Mouse (Mus musculus): ENCODE measurements around the gene Prdm11. TPM values are rescaled to one million over a fixed set of nuclear protein-coding genes. Genes with fewer than 3 reads are reported as not detected.
A peak's percentile ranks its signal among the peaks of the same experiment; 100 is the strongest.

Gene Prdm11
- polyA plus RNA-seq, 1 experiment from 2014 or later: 4.6 TPM

DNA sequence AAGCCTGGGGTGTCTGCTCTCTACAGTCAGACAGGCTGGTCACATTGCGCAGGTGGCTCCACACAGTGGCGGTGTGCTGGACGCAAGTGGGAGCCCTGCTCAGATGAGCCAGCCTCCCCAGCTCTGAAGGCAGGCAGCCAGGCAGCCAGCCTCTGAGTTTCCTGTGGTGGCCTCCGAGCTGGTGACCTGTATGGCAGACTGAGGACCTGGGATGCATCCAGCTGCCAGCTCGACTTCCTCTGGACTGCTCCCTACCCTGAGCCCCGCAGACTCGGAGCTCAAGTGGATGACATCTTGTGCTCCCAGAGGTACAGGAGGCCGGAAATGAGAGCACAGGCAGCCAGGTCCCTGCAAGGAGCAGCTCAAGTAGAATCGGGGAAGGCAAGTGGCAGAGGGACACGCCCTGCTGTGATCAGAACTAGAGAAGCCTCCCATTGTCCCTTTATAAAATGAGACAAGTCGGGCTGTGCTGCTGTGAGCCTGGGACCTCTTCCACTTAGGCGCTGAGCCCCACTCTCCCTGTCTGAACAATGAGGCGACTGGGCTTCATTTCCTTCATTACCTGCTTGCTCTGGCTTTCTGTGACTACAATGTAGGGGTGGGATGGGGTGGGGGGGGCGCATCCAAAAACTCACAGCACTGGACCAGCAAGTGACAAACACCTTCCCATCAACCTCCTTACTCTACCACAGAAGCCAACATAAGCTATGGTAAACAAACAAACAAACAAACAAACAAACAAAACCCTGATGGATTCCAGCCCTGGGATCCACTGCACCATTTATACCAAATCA is 16.5 kb downstream of the Prdm11 start:
- H3K36me3 ChIP-seq (ENCODE audit: control insufficient read depth, insufficient read depth, low read length): no peaks in the 10 kb centered on the region
- no peaks in the 10 kb centered on the region for H3K9me3 ChIP-seq (ENCODE audit: control insufficient read depth, low read length)
- no peak overlapping the region for H3K4me2 ChIP-seq (ENCODE audit: low read depth, low read length)
- 35% methylated on average over 14 of the region's 14 CpGs for WGBS
- H3K27me3 ChIP-seq (replicated peaks; ENCODE audit: control insufficient read depth, insufficient read depth, low read length): no peaks in the 10 kb centered on the region
- no peak overlapping the region for H3K9ac ChIP-seq (ENCODE audit: low read depth, low read length)
- H3K4me1 ChIP-seq (ENCODE audit: control insufficient read depth, insufficient read depth, low read length): peaks cover 17% of the 10 kb centered on the region; the same call in 1 of the 2 replicates
- DNase-seq (ENCODE audit: low spot score) (peak; percentile 30), ATAC-seq (ENCODE audit: low read depth) (peak; percentile 28; the same call in 1 of the 2 replicates)
- peak overlapping the region; percentile 1; the same call in 1 of the 2 replicates for H3K27ac ChIP-seq (replicated peaks; ENCODE audit: low read depth, low read length)
- no peak overlapping the region for H3K4me3 ChIP-seq (ENCODE audit: low read depth, low read length)

DNA sequence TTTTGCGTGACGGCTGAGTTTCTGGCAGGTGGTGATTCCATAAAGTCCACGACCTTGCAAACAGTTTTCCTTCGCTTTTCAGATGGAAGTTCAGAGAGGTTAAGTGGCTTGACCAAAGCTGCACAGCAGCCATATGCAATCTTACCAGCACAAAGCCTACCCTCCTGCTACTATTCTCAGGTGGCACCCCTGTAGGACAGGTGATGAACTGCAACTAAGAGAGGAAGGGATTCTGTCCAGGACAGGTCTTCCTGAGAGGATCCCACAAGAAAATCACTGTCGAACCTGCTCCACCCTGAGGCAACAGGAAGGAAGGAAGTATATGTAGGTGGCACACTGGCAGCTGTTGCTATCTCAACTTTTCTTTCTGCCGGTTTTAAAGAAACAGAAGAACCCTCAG is 17.1 kb downstream of the Prdm11 start:
- Histone ChIP-seq H3K27ac (replicated peaks; ENCODE audit: low read depth, low read length) (peak overlapping the region; percentile 1; the same call in 1 of the 2 replicates), H3K9ac (ENCODE audit: low read depth, low read length) (no peak overlapping the region), H3K9me3 (ENCODE audit: control insufficient read depth, low read length) (no peaks in the 10 kb centered on the region), H3K4me1 (ENCODE audit: control insufficient read depth, insufficient read depth, low read length) (peaks cover 17% of the 10 kb centered on the region; the same call in 1 of the 2 replicates), H3K36me3 (ENCODE audit: control insufficient read depth, insufficient read depth, low read length) (0 out of 2 replicates have a peak, but pooled peaks cover under 1% of the 10 kb centered on the region), H3K27me3 (replicated peaks; ENCODE audit: control insufficient read depth, insufficient read depth, low read length) (no peaks in the 10 kb centered on the region), H3K4me3 (ENCODE audit: low read depth, low read length) (no peak overlapping the region), H3K4me2 (ENCODE audit: low read depth, low read length) (no peak overlapping the region)
- DNase-seq (ENCODE audit: low spot score): no peak
- no peak for ATAC-seq (ENCODE audit: low read depth)
- 59% methylated on average over 6 of the region's 6 CpGs for WGBS

DNA sequence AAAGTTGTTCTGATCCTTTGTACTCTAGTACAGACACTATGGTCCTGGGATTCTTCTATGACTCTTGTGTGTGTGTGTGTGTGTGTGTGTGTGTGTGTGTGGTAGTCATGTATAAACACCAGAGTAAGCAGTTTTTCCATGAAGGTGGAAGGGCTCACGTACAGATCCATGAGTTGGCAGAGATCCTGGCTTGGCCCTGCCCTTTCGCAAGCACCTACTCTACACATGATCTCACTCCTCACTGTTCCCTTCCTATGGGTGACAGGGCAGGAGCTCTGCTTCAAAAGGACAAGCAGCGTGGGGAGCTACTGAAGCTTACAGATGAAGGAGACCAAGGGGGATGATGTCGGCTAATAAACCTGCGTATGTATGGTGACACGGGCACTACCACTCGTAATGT is 18.3 kb downstream of the Prdm11 start:
- DNase-seq (ENCODE audit: low spot score) (no peak), ATAC-seq (ENCODE audit: low read depth) (no peak)
- Histone ChIP-seq H3K4me2 (ENCODE audit: low read depth, low read length) (no peak overlapping the region), H3K27me3 (replicated peaks; ENCODE audit: control insufficient read depth, insufficient read depth, low read length) (no peaks in the 10 kb centered on the region), H3K4me1 (ENCODE audit: control insufficient read depth, insufficient read depth, low read length) (peaks cover 17% of the 10 kb centered on the region; the same call in 1 of the 2 replicates), H3K9me3 (ENCODE audit: control insufficient read depth, low read length) (peaks cover 10% of the 10 kb centered on the region; the same call in 1 of the 2 replicates), H3K9ac (ENCODE audit: low read depth, low read length) (no peak overlapping the region), H3K4me3 (ENCODE audit: low read depth, low read length) (no peak overlapping the region), H3K27ac (replicated peaks; ENCODE audit: low read depth, low read length) (no peak overlapping the region), H3K36me3 (ENCODE audit: control insufficient read depth, insufficient read depth, low read length) (peaks cover 12% of the 10 kb centered on the region; the same call in 1 of the 2 replicates)
- 90% methylated on average over 7 of the region's 7 CpGs for WGBS

DNA sequence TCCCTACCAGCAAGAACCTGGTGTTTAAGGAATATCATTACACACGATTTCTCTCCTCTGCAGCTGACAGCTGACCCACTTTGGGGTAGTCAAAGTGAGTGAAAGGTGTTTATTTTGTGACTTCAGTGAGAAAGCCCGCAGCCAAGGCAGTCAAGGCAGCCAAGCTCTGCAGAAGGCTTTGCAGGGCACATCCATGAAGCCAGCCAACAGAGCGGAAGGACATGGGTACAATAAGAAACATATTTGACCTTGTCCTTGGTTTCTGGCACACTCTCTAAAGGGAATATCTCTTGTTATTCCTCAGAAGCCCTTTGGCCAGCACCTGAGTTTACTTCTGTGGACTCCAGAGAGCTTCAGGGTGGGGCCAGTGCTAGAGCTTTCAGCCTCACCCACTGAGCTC is 21.5 kb downstream of the Prdm11 start:
- DNase-seq (ENCODE audit: low spot score) (no peak), ATAC-seq (ENCODE audit: low read depth) (no peak)
- 68% methylated on average over 3 of the region's 3 CpGs for WGBS
- peaks cover 16% of the 10 kb centered on the region; the same call in 1 of the 2 replicates for H3K36me3 ChIP-seq (ENCODE audit: control insufficient read depth, insufficient read depth, low read length)
- H3K4me2 ChIP-seq (ENCODE audit: low read depth, low read length): no peak overlapping the region
- 0 out of 2 replicates have a peak, but pooled peaks cover 5% of the 10 kb centered on the region for H3K4me1 ChIP-seq (ENCODE audit: control insufficient read depth, insufficient read depth, low read length)
- H3K27ac ChIP-seq (replicated peaks; ENCODE audit: low read depth, low read length): no peak overlapping the region
- no peak overlapping the region for H3K9ac ChIP-seq (ENCODE audit: low read depth, low read length)
- no peaks in the 10 kb centered on the region for H3K27me3 ChIP-seq (replicated peaks; ENCODE audit: control insufficient read depth, insufficient read depth, low read length)
- H3K9me3 ChIP-seq (ENCODE audit: control insufficient read depth, low read length): peaks cover 15% of the 10 kb centered on the region; the same call in 1 of the 2 replicates
- no peak overlapping the region for H3K4me3 ChIP-seq (ENCODE audit: low read depth, low read length)

DNA sequence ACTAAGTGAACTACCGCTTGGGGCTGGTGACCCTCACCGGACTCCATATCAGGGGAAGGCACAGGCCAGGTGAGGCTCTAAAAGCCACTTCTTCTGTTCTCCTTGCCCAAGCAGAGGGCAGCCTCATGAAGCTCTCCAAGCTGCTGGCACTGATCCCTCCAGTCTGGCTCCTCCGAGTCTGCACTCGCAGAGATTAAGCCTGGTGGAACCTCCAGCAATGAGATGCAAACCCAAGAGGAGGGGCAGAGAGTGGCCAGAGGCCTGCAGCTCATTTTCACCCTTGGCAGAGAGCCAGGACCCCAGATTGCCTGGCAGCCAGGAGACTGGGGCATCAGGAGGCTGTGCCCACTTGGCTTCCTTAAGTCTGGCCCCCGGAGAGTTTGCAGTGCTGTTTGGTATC is 27.1 kb downstream of the Prdm11 start:
- peaks cover 16% of the 10 kb centered on the region; the same call in 1 of the 2 replicates for H3K36me3 ChIP-seq (ENCODE audit: control insufficient read depth, insufficient read depth, low read length)
- ATAC-seq (ENCODE audit: low read depth) (no peak), DNase-seq (ENCODE audit: low spot score) (peak; percentile 63)
- no peak overlapping the region for H3K27ac ChIP-seq (replicated peaks; ENCODE audit: low read depth, low read length)
- H3K4me1 ChIP-seq (ENCODE audit: control insufficient read depth, insufficient read depth, low read length): peaks cover 38% of the 10 kb centered on the region
- H3K9ac ChIP-seq (ENCODE audit: low read depth, low read length): no peak overlapping the region
- no peak overlapping the region for H3K4me2 ChIP-seq (ENCODE audit: low read depth, low read length)
- H3K27me3 ChIP-seq (replicated peaks; ENCODE audit: control insufficient read depth, insufficient read depth, low read length): no peaks in the 10 kb centered on the region
- WGBS: 66% methylated on average over 5 of the region's 5 CpGs
- H3K4me3 ChIP-seq (ENCODE audit: low read depth, low read length): no peak overlapping the region
- H3K9me3 ChIP-seq (ENCODE audit: control insufficient read depth, low read length): peaks cover 15% of the 10 kb centered on the region; the same call in 1 of the 2 replicates

DNA sequence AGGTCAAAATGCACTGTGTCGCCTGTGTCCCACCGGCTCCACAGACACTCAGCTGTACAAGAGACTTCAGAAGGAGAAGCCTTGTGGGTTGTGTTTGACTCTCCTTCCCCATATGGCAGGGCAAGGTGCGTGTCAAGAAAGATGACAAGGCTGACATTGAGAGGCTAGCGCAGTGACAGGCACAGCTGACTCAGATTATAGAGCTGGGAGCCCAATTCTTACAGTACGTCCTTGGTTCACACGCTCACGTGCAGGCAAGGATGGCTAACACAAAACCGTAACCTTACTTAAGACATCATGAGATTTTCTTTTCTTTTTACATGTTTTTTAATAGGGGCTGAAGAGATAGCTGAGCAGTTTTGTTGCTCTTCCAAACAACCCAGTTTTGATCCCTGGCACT is 28.8 kb downstream of the Prdm11 start:
- Histone ChIP-seq H3K4me2 (ENCODE audit: low read depth, low read length) (no peak overlapping the region), H3K9ac (ENCODE audit: low read depth, low read length) (no peak overlapping the region), H3K4me1 (ENCODE audit: control insufficient read depth, insufficient read depth, low read length) (peaks cover 44% of the 10 kb centered on the region), H3K27me3 (replicated peaks; ENCODE audit: control insufficient read depth, insufficient read depth, low read length) (no peaks in the 10 kb centered on the region), H3K9me3 (ENCODE audit: control insufficient read depth, low read length) (no peaks in the 10 kb centered on the region), H3K36me3 (ENCODE audit: control insufficient read depth, insufficient read depth, low read length) (peaks cover 7% of the 10 kb centered on the region; the same call in 1 of the 2 replicates), H3K4me3 (ENCODE audit: low read depth, low read length) (no peak overlapping the region), H3K27ac (replicated peaks; ENCODE audit: low read depth, low read length) (no peak overlapping the region)
- no peak for ATAC-seq (ENCODE audit: low read depth)
- DNase-seq (ENCODE audit: low spot score): no peak
- WGBS: 89% methylated on average over 8 of the region's 8 CpGs

DNA sequence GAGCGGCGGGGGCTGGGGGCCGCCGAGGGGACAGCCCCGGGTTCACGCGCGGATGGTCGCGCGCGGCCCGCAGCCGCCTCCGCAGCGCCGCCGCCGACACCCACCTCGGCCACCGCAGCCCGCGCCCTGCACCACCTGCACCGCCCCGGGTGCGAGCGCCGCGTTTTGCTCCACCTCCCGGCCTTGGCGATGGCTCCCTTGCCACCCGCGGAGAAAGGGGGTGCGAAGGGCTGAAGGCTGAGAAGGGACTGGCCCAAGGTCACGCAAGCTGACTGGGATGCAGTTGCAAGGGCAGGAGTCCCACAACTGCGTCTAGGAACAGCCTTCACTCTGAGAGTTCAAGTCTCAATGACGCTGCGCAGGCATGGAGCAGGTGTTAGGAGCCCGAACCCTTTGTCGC is 30.9 kb downstream of the Prdm11 start:
- H3K9me3 ChIP-seq (ENCODE audit: control insufficient read depth, low read length): no peaks in the 10 kb centered on the region
- no peaks in the 10 kb centered on the region for H3K27me3 ChIP-seq (replicated peaks; ENCODE audit: control insufficient read depth, insufficient read depth, low read length)
- 4% methylated on average over 23 of the region's 40 CpGs for WGBS
- peak overlapping the region; percentile 92 for H3K4me2 ChIP-seq (ENCODE audit: low read depth, low read length)
- peaks cover 44% of the 10 kb centered on the region for H3K4me1 ChIP-seq (ENCODE audit: control insufficient read depth, insufficient read depth, low read length)
- H3K4me3 ChIP-seq (ENCODE audit: low read depth, low read length): peak overlapping the region; percentile 59
- peak overlapping the region; percentile 85 for H3K27ac ChIP-seq (replicated peaks; ENCODE audit: low read depth, low read length)
- DNase-seq (ENCODE audit: low spot score): peak; percentile 30
- peak; percentile 34; the same call in 1 of the 2 replicates for ATAC-seq (ENCODE audit: low read depth)
- H3K36me3 ChIP-seq (ENCODE audit: control insufficient read depth, insufficient read depth, low read length): peaks cover 24% of the 10 kb centered on the region; the same call in 1 of the 2 replicates
- H3K9ac ChIP-seq (ENCODE audit: low read depth, low read length): peak overlapping the region; percentile 72

DNA sequence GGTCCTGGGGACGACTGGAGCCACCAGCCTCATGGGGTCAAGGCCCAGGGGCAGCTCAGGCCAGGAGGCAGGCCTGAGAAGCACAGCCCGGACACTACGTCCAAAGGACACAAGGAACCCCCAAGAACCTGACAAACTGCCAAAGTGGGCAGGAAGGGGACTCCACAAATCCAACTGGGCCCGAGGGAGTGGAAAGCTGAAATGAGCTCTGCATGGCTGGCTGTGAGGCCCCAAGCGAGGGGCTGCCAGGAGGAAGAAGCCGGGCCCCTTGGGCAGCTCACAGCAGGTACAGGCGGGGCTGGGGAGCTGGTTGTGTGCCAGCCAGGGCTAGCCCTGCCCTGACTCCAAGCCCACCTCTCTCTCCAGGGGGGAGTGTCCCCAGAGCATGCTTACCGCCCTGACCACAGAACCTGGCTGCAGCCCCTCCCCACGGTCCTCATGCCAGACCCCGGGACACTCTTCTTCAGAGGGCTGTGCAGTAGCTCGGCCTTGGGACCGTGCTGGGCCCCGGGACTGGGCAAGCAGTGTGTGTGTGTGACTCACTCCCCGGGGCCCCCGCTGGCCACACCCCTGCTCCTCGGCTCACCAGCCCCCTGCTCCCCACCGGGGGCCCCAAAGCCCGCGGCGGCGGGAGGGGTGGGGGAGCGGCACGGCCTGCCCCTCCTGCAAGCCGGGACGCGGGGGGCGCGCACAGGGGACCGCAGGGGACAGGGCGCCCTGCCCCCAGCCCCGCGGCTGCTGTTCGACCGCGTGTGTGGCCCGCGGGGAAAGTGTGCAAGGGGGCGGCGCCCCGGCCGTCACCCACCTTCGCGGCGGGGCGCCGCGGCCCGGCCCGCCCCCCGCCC is 31.7 kb downstream of the Prdm11 start:
- Histone ChIP-seq H3K4me2 (ENCODE audit: low read depth, low read length) (peak overlapping the region; percentile 92), H3K27ac (replicated peaks; ENCODE audit: low read depth, low read length) (peak overlapping the region; percentile 85), H3K27me3 (replicated peaks; ENCODE audit: control insufficient read depth, insufficient read depth, low read length) (no peaks in the 10 kb centered on the region), H3K9ac (ENCODE audit: low read depth, low read length) (peak overlapping the region; percentile 72), H3K36me3 (ENCODE audit: control insufficient read depth, insufficient read depth, low read length) (peaks cover 29% of the 10 kb centered on the region), H3K4me3 (ENCODE audit: low read depth, low read length) (peak overlapping the region; percentile 59), H3K9me3 (ENCODE audit: control insufficient read depth, low read length) (no peaks in the 10 kb centered on the region), H3K4me1 (ENCODE audit: control insufficient read depth, insufficient read depth, low read length) (peaks cover 43% of the 10 kb centered on the region)
- peak; percentile 89 for ATAC-seq (ENCODE audit: low read depth)
- DNase-seq (ENCODE audit: low spot score): peak; percentile 87
- 2% methylated on average over 9 of the region's 50 CpGs for WGBS
